Mouse (Mus musculus) spleen, adult 10 weeks (tissue): ENCODE data around the gene Snx14. TPM values are rescaled to one million over a fixed set of nuclear protein-coding genes. Genes with fewer than 3 reads are reported as not detected.

Experiments
- polyA plus RNA-seq: library from polyadenylated mRNA; stranded (reverse); fragments of 350-450 nt; fragmentation: Illumina TruSeq; extraction: RNeasy Lipid Tissue Mini Kit (QIAGEN cat#74804); gene quantifications from one replicate; pipeline ENCODE4 v1.2.3, GENCODE M21; 2015; ENCODE audit warnings: low replicate concordance; ENCODE audit not compliant: insufficient read depth

Gene Snx14
- polyA plus RNA-seq: 40.6 TPM

DNA sequence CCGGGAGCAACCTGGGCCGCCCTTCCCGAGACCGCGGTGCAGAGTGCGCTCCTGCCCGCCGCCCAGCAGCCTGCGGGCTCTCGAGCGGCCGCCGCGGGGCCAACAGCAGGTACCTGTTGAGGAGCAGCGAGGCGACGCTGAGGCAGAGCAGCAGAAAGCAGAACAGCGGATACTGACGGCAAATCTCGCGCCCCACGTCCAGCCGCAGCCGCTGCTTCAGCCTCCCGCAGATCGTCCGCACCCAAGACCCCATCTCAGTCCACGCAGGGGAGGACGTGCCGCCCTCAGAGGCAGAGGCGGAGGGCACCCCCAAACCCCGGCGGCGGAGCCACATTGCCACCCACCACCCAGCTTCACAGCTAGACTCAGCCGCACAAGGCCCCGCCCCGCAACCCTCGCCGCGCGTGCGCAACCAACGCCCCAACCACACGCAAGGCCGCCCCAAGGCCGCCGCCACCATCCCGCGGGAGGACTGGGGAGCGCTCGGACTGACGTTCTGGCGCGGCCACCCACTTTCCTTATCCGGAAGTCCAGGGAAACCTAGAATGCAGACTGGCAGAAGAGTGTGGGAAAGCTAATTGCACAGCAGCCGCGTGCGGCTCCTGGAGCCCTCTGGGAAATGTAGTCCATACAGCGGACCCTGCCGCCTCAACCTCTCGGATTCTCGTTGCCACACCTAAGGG is at the start of gene Snx14:
TSS of gene Snx14 (minus strand) at position 404 of the 683 bp plus-strand sequence.

DNA sequence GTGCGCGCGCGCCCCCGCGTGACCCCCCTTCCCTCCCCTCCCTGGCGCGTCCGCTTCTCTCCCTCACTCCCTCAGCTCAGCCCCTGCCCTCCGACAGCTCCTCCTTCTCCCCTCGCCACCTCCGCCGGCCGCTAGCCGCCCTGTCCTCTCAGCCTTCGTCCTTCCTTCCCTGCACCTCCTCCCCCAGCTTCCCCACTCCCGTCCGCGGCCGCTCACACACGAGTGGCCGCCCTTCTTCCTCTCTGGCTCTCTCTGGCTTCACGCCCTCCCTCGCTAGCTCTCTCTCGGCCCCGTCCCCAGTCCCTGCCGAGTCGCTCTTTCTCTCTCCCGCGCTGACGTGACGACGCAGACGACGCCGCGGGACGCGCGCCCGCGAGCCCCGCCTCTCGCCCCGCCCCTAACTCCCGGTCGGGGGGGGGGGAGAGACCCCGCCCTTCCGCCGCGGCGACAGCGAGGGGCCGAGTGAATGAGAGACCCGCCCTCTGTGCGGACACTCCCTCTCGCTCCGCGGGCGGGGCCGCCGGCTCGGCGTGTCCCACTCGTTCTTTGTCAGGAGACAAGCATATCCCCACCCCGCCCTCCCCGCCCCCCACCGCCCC is 43.6 kb upstream of the Snx14 start, which contains the start of gene Syncrip:
TSS of gene Syncrip (minus strand) at position 345 of the 599 bp plus-strand sequence.

DNA sequence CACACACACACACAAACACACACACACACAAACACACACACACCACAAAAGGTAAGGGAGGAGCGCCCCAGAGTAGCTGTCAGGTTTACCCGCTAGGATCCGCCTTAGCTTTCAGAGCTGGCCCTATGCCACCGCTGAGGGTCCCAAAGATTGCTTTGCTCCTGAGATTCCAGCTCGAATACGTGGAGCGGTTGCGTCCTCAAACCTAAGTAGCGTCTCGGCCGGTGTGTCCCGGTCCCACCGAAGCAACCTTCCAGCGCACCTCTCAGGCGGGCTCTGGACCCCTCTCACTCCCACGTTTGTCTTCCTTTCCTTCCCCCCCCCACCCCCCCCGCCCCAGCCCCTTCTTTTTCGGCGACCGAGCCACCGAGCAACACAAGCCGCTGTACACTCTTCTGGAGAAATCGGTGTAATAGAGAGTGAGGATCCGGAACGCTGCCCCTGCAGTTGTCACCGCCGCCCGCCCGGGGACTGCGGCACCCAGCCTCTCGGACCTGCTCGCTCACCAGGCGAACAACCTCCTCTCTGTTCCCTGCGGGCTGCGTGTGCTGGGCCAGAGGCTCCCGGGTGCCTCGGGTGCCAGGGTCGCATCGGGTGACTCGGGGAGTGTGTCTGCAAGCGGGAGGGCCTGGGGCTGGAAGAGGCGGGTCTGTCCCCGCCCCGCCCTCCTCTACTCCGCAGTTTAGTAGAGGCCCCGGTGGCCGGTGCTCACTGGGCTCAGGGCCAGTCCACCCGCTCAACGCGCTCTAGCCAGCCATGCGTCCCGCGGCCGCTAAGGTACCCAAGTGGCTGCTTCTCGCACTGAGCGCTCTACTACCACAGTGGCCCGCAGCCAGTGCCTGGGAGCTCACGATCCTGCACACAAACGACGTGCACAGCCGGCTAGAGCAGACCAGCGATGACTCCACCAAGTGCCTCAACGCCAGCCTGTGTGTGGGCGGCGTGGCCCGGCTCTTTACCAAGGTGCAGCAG is 111.5 kb downstream of the Snx14 start, which contains the start of gene Nt5e:
TSS of gene Nt5e (plus strand) at position 268 of the 972 bp plus-strand sequence.

Other genes with a start within 250 kb of the Snx14 start
- 15.1 TPM for gene Nt5e, start 111.8 kb downstream of the Snx14 start, polyA plus RNA-seq
- 0.93 TPM for gene Gm20537, start 17.7 kb upstream of the Snx14 start, polyA plus RNA-seq
- gene Syncrip, start 43.6 kb upstream of the Snx14 start, polyA plus RNA-seq: 190 TPM
- 13.5 TPM for gene Zfp949, start 109.1 kb upstream of the Snx14 start, polyA plus RNA-seq
- not detected for gene Trim43a, start 141.9 kb upstream of the Snx14 start, polyA plus RNA-seq